Mouse (Mus musculus): ENCODE data around the gene Tmem135. TPM values are rescaled to one million over a fixed set of nuclear protein-coding genes. Genes with fewer than 3 reads are reported as not detected.

Gene Tmem135
- polyA plus RNA-seq, 1 experiment = 22.6 TPM

DNA sequence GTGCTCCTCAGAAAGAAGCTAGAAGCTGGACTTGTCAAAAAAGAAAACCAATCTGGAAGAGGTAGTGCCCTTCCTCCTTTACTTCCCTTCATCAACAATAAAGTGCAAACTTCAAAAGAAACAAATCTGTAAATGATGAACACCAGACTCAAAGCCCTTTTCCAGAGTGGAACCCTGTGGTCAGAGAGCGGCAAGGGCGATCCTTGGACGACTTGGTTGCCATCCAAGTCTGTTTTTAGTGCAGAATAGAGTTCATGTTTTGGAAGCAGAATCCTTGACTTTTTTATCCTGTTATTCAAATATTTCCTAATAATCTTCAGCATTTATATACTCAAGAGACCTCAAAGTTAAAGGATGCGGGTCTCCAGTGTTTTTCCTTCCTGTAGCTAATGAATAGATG, 11.6 kb downstream of the Tmem135 start:
- Histone ChIP-seq H3K4me1 (ENCODE audit: control insufficient read depth, insufficient read depth, low read length) (no peaks in the 10 kb centered on the region; the same call in 1 of the 2 replicates), H3K27ac (ENCODE audit: insufficient read depth, low read length) (no peak overlapping the region), H3K4me3 (ENCODE audit: insufficient read depth, low read length) (no peak overlapping the region)
- no peak for TF ChIP-seq POLR2A (IDR thresholded peaks at IDR 0.05; ENCODE audit: low read depth, low read length)
- no peak for TF ChIP-seq CTCF (IDR thresholded peaks at IDR 0.05; ENCODE audit: borderline replicate concordance, insufficient read depth, low read length)

DNA sequence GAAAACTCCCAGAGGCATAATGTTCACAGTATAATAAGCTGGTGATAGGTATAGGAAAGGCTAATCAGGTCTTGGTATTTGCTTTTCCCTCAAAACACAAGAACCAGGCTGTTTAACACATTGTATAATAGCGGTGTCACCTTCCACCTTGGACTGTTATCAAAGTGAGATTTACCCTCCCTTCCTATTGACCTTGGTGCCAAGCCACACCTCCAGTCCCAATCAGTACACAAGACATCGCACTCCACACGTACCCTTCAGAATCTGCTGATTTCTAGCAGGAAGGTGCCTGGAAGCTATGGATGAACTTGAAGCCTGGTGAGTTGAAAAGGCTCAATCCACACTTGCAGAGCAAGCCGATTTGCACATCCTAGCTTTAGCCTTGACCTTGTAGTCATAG, 12.2 kb downstream of the Tmem135 start:
- H3K4me1 ChIP-seq (ENCODE audit: control insufficient read depth, insufficient read depth, low read length) = no peaks in the 10 kb centered on the region; the same call in 1 of the 2 replicates
- TF ChIP-seq CTCF (IDR thresholded peaks at IDR 0.05; ENCODE audit: borderline replicate concordance, insufficient read depth, low read length) (no peak), POLR2A (IDR thresholded peaks at IDR 0.05; ENCODE audit: low read depth, low read length) (no peak)
- no peak overlapping the region for H3K4me3 ChIP-seq (ENCODE audit: insufficient read depth, low read length)
- H3K27ac ChIP-seq (ENCODE audit: insufficient read depth, low read length) = no peak overlapping the region

DNA sequence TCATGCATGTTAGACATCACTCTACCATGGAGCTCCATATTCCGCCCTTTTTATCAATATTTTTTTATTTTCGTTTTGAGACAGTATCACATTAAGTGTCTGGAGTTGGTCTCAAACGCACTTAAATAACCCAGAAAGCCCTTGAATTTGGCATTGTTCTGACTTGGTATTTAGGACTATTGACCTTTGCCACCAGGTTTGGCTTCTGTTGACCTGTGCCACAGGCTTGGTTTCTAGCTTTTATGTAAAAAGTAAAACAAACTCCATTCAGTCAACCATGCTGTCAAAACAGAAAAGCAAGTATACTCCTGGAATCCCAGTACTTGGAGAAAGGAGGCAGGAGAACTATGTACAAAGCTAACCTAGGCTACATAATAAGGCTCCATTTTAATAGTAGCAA, 12.7 kb downstream of the Tmem135 start:
- TF ChIP-seq CTCF (IDR thresholded peaks at IDR 0.05; ENCODE audit: borderline replicate concordance, insufficient read depth, low read length) = no peak

DNA sequence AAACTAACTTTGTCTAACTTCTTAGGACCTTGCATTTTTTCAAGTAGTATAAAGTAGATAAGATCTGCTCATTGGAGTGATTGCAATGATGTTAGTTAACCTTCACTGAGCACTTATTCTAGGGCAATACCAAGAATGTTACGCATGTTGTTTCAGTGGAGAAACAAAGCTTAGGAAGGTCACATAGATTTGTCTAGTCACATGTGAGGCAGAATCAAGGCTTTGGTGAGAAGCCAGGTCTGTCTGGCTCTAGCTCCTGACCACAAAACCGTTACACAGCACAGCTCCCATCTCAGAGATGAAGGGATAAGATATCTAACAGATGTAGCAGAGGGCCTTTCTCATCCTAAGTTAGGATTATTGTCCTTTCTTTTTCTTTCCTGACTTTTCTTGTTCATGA, 13.4 kb downstream of the Tmem135 start:
- TF ChIP-seq POLR2A (IDR thresholded peaks at IDR 0.05; ENCODE audit: low read depth, low read length) (no peak), CTCF (IDR thresholded peaks at IDR 0.05; ENCODE audit: borderline replicate concordance, insufficient read depth, low read length) (no peak)
- Histone ChIP-seq H3K4me1 (ENCODE audit: control insufficient read depth, insufficient read depth, low read length) (no peaks in the 10 kb centered on the region; the same call in 1 of the 2 replicates), H3K27ac (ENCODE audit: insufficient read depth, low read length) (no peak overlapping the region), H3K4me3 (ENCODE audit: insufficient read depth, low read length) (no peak overlapping the region)

More for the DNA sequence above, 12.7 kb downstream of the Tmem135 start:
- H3K4me3 ChIP-seq (ENCODE audit: insufficient read depth, low read length) = no peak overlapping the region
- H3K27ac ChIP-seq (ENCODE audit: insufficient read depth, low read length) = no peak overlapping the region
- H3K4me1 ChIP-seq (ENCODE audit: control insufficient read depth, insufficient read depth, low read length) = no peaks in the 10 kb centered on the region; the same call in 1 of the 2 replicates

DNA sequence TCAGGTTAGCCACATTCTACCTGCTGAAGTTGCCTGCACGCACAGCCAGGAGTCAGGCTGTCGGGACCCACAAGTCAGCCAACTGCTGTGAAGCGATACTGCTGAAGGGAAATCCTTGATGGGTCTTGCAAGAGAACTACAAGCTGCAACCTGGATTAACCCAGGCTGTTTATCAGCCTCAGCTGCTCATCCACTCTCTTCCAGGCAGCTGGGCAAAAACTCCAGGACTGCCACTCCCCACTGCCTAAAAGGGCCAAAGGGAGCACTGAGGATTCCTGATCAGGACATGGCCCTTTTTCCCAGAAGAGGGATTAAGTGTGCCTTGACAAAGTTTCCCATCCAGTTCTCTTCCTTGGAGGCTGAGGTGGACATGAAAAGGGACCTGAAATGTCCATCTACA, 15.0 kb downstream of the Tmem135 start:
- TF ChIP-seq POLR2A (IDR thresholded peaks at IDR 0.05; ENCODE audit: low read depth, low read length) (no peak), CTCF (IDR thresholded peaks at IDR 0.05; ENCODE audit: borderline replicate concordance, insufficient read depth, low read length) (no peak)
- Histone ChIP-seq H3K4me1 (ENCODE audit: control insufficient read depth, insufficient read depth, low read length) (no peaks in the 10 kb centered on the region; the same call in 1 of the 2 replicates), H3K4me3 (ENCODE audit: insufficient read depth, low read length) (no peak overlapping the region), H3K27ac (ENCODE audit: insufficient read depth, low read length) (no peak overlapping the region)

DNA sequence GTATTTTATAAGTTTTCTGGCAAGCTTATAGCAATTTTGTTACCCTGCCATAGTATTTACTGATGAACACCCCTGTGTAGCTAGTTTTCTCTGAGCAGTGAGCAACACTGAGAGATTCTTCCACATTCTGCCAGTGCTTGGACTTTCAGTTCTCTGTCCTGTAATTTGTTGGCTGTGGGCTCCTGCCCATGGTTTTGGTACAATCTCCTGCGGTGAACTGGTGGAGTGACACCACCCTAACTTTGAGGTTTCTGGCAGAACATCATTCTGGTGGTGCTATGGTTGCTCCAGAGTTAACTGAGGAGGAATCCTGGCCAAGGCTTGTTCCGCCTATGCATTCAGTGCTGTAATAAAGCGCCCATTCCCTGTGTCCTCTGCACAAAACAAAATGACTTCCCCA, 21.1 kb downstream of the Tmem135 start:
- TF ChIP-seq CTCF (IDR thresholded peaks at IDR 0.05; ENCODE audit: borderline replicate concordance, insufficient read depth, low read length) (no peak), POLR2A (IDR thresholded peaks at IDR 0.05; ENCODE audit: low read depth, low read length) (no peak)
- H3K4me3 ChIP-seq (ENCODE audit: insufficient read depth, low read length) = no peak overlapping the region
- H3K4me1 ChIP-seq (ENCODE audit: control insufficient read depth, insufficient read depth, low read length) = no peaks in the 10 kb centered on the region; the same call in 1 of the 2 replicates
- H3K27ac ChIP-seq (ENCODE audit: insufficient read depth, low read length) = no peak overlapping the region

DNA sequence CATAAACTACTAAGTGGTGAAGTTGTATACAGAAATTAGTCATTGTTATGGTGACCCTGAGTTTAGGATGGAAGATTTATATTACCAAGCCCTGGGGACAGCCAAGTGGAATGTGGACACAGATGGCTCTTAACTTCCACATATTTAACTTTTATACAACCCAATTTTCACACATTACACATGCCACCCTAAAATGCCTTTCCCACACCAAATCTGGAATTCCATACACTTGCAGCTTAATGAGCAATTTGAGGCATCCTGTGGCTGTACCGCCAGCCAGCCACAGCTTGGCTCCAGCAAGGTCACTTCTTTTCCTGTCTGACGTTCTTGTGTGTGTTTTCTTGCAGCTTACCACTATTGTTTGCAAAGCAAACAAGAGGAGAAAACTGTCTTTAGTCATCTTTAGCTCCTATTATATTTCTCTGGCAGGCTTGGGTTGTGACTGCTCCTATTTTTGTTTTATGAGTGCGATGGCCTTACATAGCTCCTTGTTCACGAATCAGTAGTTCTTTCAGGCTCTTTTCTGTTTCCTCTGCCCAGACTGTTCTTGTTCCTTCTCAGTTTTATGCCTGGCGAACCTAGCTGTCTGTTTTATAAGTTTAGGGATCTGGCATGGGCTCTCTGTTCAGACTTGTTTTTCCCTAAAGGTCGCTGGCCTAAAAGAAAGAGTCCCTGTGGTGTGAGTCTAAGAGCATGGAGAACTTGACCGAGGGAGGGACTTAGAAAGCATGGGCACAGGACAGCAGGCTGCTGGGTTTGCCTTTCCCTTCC, 22.9 kb downstream of the Tmem135 start:
- no peak overlapping the region for H3K4me3 ChIP-seq (ENCODE audit: insufficient read depth, low read length)
- H3K4me1 ChIP-seq (ENCODE audit: control insufficient read depth, insufficient read depth, low read length) = no peaks in the 10 kb centered on the region; the same call in 1 of the 2 replicates
- no peak for TF ChIP-seq CTCF (IDR thresholded peaks at IDR 0.05; ENCODE audit: borderline replicate concordance, insufficient read depth, low read length)
- no peak for TF ChIP-seq POLR2A (IDR thresholded peaks at IDR 0.05; ENCODE audit: low read depth, low read length)
- H3K27ac ChIP-seq (ENCODE audit: insufficient read depth, low read length) = 0 out of 2 replicates have a peak overlapping the region, but pooled peaks have one; percentile 23

DNA sequence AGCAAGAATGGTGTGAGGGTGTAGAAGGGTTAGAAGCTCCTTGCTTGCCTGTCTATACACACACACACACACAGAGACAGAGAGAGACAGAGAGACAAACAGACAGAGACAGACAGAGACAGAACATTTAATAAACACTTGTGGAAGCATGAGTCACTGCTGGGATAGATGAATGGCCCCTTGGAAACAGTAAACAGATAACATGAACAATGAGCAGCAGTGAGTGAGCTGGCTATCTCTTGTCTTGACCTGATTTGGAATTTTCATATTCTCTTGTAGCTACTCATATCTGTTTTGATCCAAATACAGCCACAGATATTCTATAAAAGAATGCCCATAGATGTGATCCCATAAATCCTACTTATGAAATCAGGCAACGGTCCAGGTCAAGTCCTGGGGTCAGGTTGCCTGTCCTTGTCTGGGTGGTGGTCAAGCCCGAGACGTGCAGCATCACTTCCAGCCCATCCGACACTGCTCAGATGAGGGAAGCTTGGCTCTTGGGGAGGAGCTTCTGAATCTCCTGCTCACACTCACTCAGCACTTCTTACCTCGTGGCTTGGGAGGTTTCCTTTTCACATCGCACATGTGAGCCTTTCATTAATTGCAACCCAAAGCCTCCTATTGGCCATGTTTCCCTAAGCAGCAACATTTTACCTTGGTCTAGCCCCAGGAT, 32.3 kb downstream of the Tmem135 start:
- TF ChIP-seq POLR2A (IDR thresholded peaks at IDR 0.05; ENCODE audit: low read depth, low read length) = no peak
- no peak for TF ChIP-seq CTCF (IDR thresholded peaks at IDR 0.05; ENCODE audit: borderline replicate concordance, insufficient read depth, low read length)
- Histone ChIP-seq H3K4me1 (ENCODE audit: control insufficient read depth, insufficient read depth, low read length) (no peaks in the 10 kb centered on the region), H3K4me3 (ENCODE audit: insufficient read depth, low read length) (no peak overlapping the region), H3K27ac (ENCODE audit: insufficient read depth, low read length) (no peak overlapping the region)

DNA sequence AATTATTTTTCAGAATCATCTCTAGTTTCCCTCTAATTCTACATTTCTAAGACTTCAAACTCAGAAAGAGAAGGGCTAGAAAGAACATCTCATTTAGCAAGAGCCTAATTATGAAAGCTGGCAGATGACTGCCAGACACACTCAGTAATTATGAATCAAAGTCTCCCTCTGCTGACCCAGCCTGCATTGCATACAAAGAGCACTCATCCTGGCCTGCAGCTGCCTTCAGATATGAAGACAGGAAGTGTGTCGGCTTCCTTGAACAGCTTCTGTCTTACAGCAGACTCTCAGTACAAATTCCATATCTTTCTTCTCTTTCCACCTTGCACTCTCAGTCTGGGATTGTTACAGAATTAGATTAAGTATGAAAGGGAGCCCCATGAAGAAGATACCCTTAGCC, 33.1 kb downstream of the Tmem135 start:
- Histone ChIP-seq H3K4me3 (ENCODE audit: insufficient read depth, low read length) (no peak overlapping the region), H3K27ac (ENCODE audit: insufficient read depth, low read length) (no peak overlapping the region), H3K4me1 (ENCODE audit: control insufficient read depth, insufficient read depth, low read length) (no peaks in the 10 kb centered on the region)
- TF ChIP-seq POLR2A (IDR thresholded peaks at IDR 0.05; ENCODE audit: low read depth, low read length) (no peak), CTCF (IDR thresholded peaks at IDR 0.05; ENCODE audit: borderline replicate concordance, insufficient read depth, low read length) (no peak)

DNA sequence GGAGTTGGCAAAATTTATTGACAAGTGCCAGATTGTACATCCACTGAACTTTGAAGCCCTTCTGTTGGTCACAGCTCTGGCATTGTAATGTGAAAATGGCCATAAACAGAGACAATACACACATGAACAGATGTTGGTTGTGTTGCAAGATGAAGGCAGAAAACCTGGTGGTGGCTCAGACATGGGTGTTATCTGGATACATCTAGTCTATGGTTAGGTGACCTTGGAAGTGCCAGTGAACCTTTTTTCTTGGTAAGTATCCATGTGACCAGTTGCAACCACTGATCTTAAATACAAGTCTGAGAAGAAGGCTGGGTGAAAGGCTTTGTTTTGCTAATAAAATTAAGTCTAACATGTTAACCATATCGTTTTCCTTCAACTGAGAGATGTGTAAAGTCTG, 33.9 kb downstream of the Tmem135 start:
- Histone ChIP-seq H3K4me3 (ENCODE audit: insufficient read depth, low read length) (no peak overlapping the region), H3K4me1 (ENCODE audit: control insufficient read depth, insufficient read depth, low read length) (no peaks in the 10 kb centered on the region), H3K27ac (ENCODE audit: insufficient read depth, low read length) (no peak overlapping the region)
- TF ChIP-seq POLR2A (IDR thresholded peaks at IDR 0.05; ENCODE audit: low read depth, low read length) (no peak), CTCF (IDR thresholded peaks at IDR 0.05; ENCODE audit: borderline replicate concordance, insufficient read depth, low read length) (no peak)

All from embryonic fibroblast, embryonic 13.5 days (primary cell).